8 mouse cellular contexts compared by ENCODE assay signal in genomic region chr4:82508281-82508687, GRCm38 (mm10).
A peak's percentile ranks its signal among the peaks of the same experiment; 100 is the strongest.
DNase-seq lines count a peak whose midpoint lies in the region; ATAC-seq and TF ChIP-seq lines count a peak whose summit lies in the region.

No protein-coding gene starts in this region.

- peak overlapping the region; percentile 96 for H3K9ac ChIP-seq in liver, adult 2 months (ENCODE audit: low read depth, low read length)
- peak overlapping the region; percentile 100 for H3K9ac ChIP-seq in forebrain, embryonic 13.5 days
- peak overlapping the region; percentile 81; the same call in 1 of the 2 replicates for H3K9ac ChIP-seq in intestine, postnatal 0 days (ENCODE audit: low read depth, low read length)

- H3K27ac ChIP-seq in liver, adult 2 months (replicated peaks; ENCODE audit: insufficient read depth, low read depth, low read length), result peak overlapping the region; percentile 99
- H3K27ac ChIP-seq in forebrain, embryonic 13.5 days, result peak overlapping the region; percentile 100
- H3K27ac ChIP-seq in intestine, postnatal 0 days (ENCODE audit: low read depth, low read length), result peak overlapping the region; percentile 99
- H3K27ac ChIP-seq in midbrain, embryonic 10.5 days (replicated peaks), result peak overlapping the region; percentile 99

- DNase-seq in liver, adult 2 months (ENCODE audit: extremely low read depth, low read depth, low spot score), result peak; percentile 77
- DNase-seq in liver, result no peak
- peak; percentile 26 for DNase-seq in midbrain, embryonic 10.5 days (ENCODE audit: low spot score)
- no peak for DNase-seq in gastrocnemius, postnatal 10 days

- ATAC-seq in forebrain, embryonic 13.5 days, result no peak
- no peak for ATAC-seq in intestine, postnatal 0 days
- ATAC-seq in megakaryocyte-erythroid progenitor cell, adult 5-6 weeks (replicated peaks; ENCODE audit: low FRiP score, low TSS enrichment, poor library complexity, severe bottlenecking), result no peak
- no peak for ATAC-seq in erythroid progenitor cell, adult 5-6 weeks (replicated peaks; ENCODE audit: low FRiP score, poor library complexity, severe bottlenecking)

- peak overlapping the region; percentile 95 for H3K4me2 ChIP-seq in forebrain, embryonic 13.5 days
- H3K4me2 ChIP-seq in intestine, postnatal 0 days (replicated peaks; ENCODE audit: low read depth), result peak overlapping the region; percentile 94

- no peak for TF ChIP-seq POLR2A in liver, adult 2 months (IDR thresholded peaks at IDR 0.05; ENCODE audit: extremely low read depth, insufficient read depth, low read length)

- no peak for TF ChIP-seq CTCF in liver, adult 2 months (IDR thresholded peaks at IDR 0.05; ENCODE audit: low read depth, low read length)
- no peak for TF ChIP-seq CTCF in intestine, postnatal 0 days (IDR thresholded peaks at IDR 0.05; ENCODE audit: low read depth)

- no peaks in the 10 kb centered on the region for H3K27me3 ChIP-seq in liver, adult 2 months (ENCODE audit: control insufficient read depth, insufficient read depth, low read length)
- no peaks in the 10 kb centered on the region for H3K27me3 ChIP-seq in forebrain, embryonic 13.5 days
- no peaks in the 10 kb centered on the region for H3K27me3 ChIP-seq in intestine, postnatal 0 days (replicated peaks; ENCODE audit: control insufficient read depth, insufficient read depth, low read length)
- H3K27me3 ChIP-seq in midbrain, embryonic 10.5 days (ENCODE audit: low read depth, poor library complexity, severe bottlenecking), result peaks cover 38% of the 10 kb centered on the region

- WGBS in liver, adult 2 months, result 5% methylated on average over 7 of the region's 7 CpGs
- WGBS in forebrain, embryonic 13.5 days, result 7% methylated on average over 7 of the region's 7 CpGs
- WGBS in intestine, postnatal 0 days, result 17% methylated on average over 7 of the region's 7 CpGs
- 3% methylated on average over 7 of the region's 7 CpGs for WGBS in midbrain, embryonic 10.5 days

- peaks cover 6% of the 10 kb centered on the region for H3K79me2 ChIP-seq in liver, adult 2 months (ENCODE audit: control insufficient read depth, insufficient read depth, low read length)

- peak overlapping the region; percentile 93 for H3K4me3 ChIP-seq in liver, adult 2 months (ENCODE audit: insufficient read depth, low read depth, low read length)
- peak overlapping the region; percentile 96 for H3K4me3 ChIP-seq in forebrain, embryonic 13.5 days
- H3K4me3 ChIP-seq in intestine, postnatal 0 days (ENCODE audit: low read depth, low read length), result peak overlapping the region; percentile 97; the same call in 1 of the 2 replicates
- H3K4me3 ChIP-seq in midbrain, embryonic 10.5 days, result peak overlapping the region; percentile 84

- no peaks in the 10 kb centered on the region for H3K9me3 ChIP-seq in forebrain, embryonic 13.5 days (replicated peaks)
- no peaks in the 10 kb centered on the region for H3K9me3 ChIP-seq in intestine, postnatal 0 days (ENCODE audit: control insufficient read depth)
- no peaks in the 10 kb centered on the region for H3K9me3 ChIP-seq in midbrain, embryonic 10.5 days (replicated peaks)

- peaks cover 10% of the 10 kb centered on the region for H3K4me1 ChIP-seq in liver, adult 2 months (ENCODE audit: control insufficient read depth, insufficient read depth, low read length)
- H3K4me1 ChIP-seq in forebrain, embryonic 13.5 days, result peaks cover 44% of the 10 kb centered on the region
- no peaks in the 10 kb centered on the region; the same call in 1 of the 2 replicates for H3K4me1 ChIP-seq in intestine, postnatal 0 days (replicated peaks; ENCODE audit: control insufficient read depth, insufficient read depth, low read length)
- H3K4me1 ChIP-seq in midbrain, embryonic 10.5 days, result peaks cover 94% of the 10 kb centered on the region

- no peaks in the 10 kb centered on the region for H3K36me3 ChIP-seq in liver, adult 2 months (ENCODE audit: control insufficient read depth, insufficient read depth, low read length)
- no peaks in the 10 kb centered on the region for H3K36me3 ChIP-seq in forebrain, embryonic 13.5 days (ENCODE audit: poor library complexity, severe bottlenecking)
- H3K36me3 ChIP-seq in intestine, postnatal 0 days (ENCODE audit: control insufficient read depth, insufficient read depth), result no peaks in the 10 kb centered on the region
- H3K36me3 ChIP-seq in midbrain, embryonic 10.5 days, result no peaks in the 10 kb centered on the region

Comparison
In these comparisons a context has a peak if more than half of its experiments do, and no peak if none do; other contexts are left out.
1. DNase-seq: peak in liver, adult 2 months (single experiment) and midbrain, embryonic 10.5 days (single experiment); none in liver (single experiment) and gastrocnemius, postnatal 10 days (single experiment).
2. Peak in every context shown above with its lines, with median percentiles within 50 percentile points of each other: H3K27ac ChIP-seq, H3K4me3 ChIP-seq and H3K9ac ChIP-seq.